Mouse (Mus musculus): Measurements from ENCODE around the gene Itm2b. TPM values are rescaled to one million over a fixed set of nuclear protein-coding genes. Genes with fewer than 3 reads are reported as not detected.

Itm2b gene
- total and polyA plus RNA-seq, 3 experiments: 724 to 814 (median 771) TPM

DNA sequence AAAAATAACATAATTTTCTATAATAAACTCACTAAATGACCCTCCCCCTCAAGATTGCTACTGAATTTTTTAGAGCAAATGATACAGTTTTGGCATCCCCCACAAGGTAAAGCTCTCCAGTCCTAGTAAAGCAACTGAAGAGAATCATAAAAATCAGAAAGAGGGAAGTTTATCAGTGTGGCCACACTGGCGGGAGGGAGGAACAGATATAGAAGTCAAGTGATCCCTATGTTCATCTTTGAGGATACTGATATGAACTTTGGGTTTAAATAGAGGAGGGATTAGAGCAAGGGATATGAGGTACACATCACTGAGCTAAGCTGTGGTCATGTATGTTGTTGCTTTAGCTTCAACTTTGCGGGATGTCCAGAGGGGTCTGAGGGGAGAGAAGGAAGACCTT is 5.1 kb upstream of the Itm2b start:
- 87% methylated on average over 2 of the region's 2 CpGs for WGBS
- Histone ChIP-seq H3K27ac (no peak overlapping the region), H3K36me3 (ENCODE audit: control insufficient read depth, insufficient read depth, low read length) (peaks cover 4% of the 10 kb centered on the region; the same call in 1 of the 2 replicates), H3K4me1 (ENCODE audit: control insufficient read depth, insufficient read depth, low read length) (peaks cover 11% of the 10 kb centered on the region), H3K79me2 (replicated peaks; ENCODE audit: control insufficient read depth, insufficient read depth, low read length) (no peaks in the 10 kb centered on the region), H3K27me3 (ENCODE audit: control insufficient read depth, insufficient read depth, low read length) (no peaks in the 10 kb centered on the region), H3K9ac (ENCODE audit: low read depth, low read length) (no peak overlapping the region), H3K4me3 (no peak overlapping the region)
- TF ChIP-seq POLR2A (IDR thresholded peaks at IDR 0.05; ENCODE audit: insufficient read depth, low read depth, low read length) (no peak), EP300 (IDR thresholded peaks at IDR 0.05; ENCODE audit: insufficient read depth, low read depth, low read length) (no peak), CTCF (IDR thresholded peaks at IDR 0.05) (no peak)
- intact Hi-C loops (cut with DNase I): no loop called here
- no peak for DNase-seq

DNA sequence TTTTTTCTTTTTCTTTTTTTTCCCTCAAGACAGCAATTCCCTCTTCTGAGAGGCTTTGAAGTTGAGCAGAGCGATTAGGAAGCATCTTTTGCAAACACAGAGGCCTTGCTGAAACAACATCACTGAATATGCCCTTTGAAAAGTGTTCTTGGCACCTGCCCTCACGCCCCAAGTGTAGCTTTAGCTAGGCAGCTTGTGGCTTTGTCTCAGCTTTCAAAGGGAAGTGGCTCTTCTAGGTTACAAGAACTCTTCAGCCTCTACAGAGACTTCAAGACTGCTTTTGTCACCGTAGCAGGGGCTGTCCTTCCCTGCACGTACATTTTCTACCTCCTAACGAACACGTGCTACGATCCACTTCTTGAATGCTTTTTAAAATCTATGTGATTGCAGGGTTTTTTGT is 4.0 kb upstream of the Itm2b start:
- intact Hi-C loops (cut with DNase I): no loop called here
- H3K9ac ChIP-seq (ENCODE audit: low read depth, low read length): no peak overlapping the region

DNA sequence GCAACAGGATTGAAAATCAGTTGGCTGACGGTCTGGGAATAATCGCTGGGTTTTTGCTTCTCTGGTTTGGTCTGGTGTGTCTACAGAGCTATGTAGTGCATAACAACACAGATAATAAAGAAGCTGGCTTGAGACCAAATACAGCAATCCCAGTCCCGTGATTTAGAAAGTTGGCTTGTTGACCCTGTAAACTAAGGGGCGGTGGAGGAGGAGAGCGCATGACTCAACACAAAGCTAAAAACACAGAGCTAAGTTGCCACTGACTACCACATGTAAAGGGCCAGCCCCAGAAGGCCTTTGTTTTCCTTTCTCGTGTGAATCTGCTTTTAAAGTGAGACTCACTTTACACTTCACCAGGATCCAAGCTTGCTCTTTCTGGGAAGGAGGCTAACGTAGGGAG is 3.5 kb upstream of the Itm2b start:
- Histone ChIP-seq H3K27me3 (ENCODE audit: control insufficient read depth, insufficient read depth, low read length) (no peaks in the 10 kb centered on the region), H3K9ac (ENCODE audit: low read depth, low read length) (peak overlapping the region; percentile 61), H3K79me2 (replicated peaks; ENCODE audit: control insufficient read depth, insufficient read depth, low read length) (peaks cover 4% of the 10 kb centered on the region), H3K4me3 (no peak overlapping the region), H3K36me3 (ENCODE audit: control insufficient read depth, insufficient read depth, low read length) (peaks cover 4% of the 10 kb centered on the region), H3K27ac (peak overlapping the region; percentile 84), H3K4me1 (ENCODE audit: control insufficient read depth, insufficient read depth, low read length) (peaks cover 9% of the 10 kb centered on the region)
- 7% methylated on average over 7 of the region's 7 CpGs for WGBS
- DNase-seq: peak; percentile 60 to 81
- TF ChIP-seq POLR2A (IDR thresholded peaks at IDR 0.05; ENCODE audit: insufficient read depth, low read depth, low read length): no peak
- 0 out of 2 replicates have a peak, but pooled peaks have one; percentile 61 for TF ChIP-seq EP300 (IDR thresholded peaks at IDR 0.05; ENCODE audit: insufficient read depth, low read depth, low read length)
- intact Hi-C loops (cut with DNase I): no loop called here

More for the DNA sequence above, 4.0 kb upstream of the Itm2b start:
- DNase-seq: no peak
- H3K27ac ChIP-seq: peak overlapping the region; percentile 84
- H3K4me3 ChIP-seq: no peak overlapping the region
- TF ChIP-seq CTCF (IDR thresholded peaks at IDR 0.05): no peak
- TF ChIP-seq EP300 (IDR thresholded peaks at IDR 0.05; ENCODE audit: insufficient read depth, low read depth, low read length): no peak
- no peak for TF ChIP-seq POLR2A (IDR thresholded peaks at IDR 0.05; ENCODE audit: insufficient read depth, low read depth, low read length)
- peaks cover 4% of the 10 kb centered on the region for H3K79me2 ChIP-seq (replicated peaks; ENCODE audit: control insufficient read depth, insufficient read depth, low read length)
- H3K36me3 ChIP-seq (ENCODE audit: control insufficient read depth, insufficient read depth, low read length): peaks cover 4% of the 10 kb centered on the region; the same call in 1 of the 2 replicates
- H3K27me3 ChIP-seq (ENCODE audit: control insufficient read depth, insufficient read depth, low read length): no peaks in the 10 kb centered on the region
- peaks cover 9% of the 10 kb centered on the region for H3K4me1 ChIP-seq (ENCODE audit: control insufficient read depth, insufficient read depth, low read length)
- WGBS: 65% methylated on average over 7 of the region's 7 CpGs

DNA sequence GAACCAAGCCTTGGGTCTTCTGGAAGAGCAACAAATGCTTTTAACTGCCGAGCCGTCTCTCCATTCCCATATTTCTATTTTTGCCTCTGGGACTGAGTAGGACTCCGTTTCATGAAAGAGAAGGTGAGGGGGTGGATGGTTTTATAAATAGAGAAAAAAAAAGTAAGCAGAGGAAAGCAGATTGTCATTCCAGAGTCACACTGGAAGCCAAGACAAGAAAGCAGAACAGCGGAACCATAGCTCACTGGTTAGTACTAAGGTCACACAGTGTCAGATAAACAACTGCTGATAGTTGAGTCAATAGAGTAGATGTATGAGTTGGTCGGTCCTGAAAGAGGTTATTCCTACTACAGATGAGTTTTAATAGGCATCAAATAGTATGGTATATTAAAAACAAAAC is 1.4 kb upstream of the Itm2b start:
- peaks cover 6% of the 10 kb centered on the region for H3K79me2 ChIP-seq (replicated peaks; ENCODE audit: control insufficient read depth, insufficient read depth, low read length)
- H3K36me3 ChIP-seq (ENCODE audit: control insufficient read depth, insufficient read depth, low read length): peaks cover 15% of the 10 kb centered on the region
- no peak overlapping the region for H3K4me3 ChIP-seq
- 29% methylated on average over 5 of the region's 5 CpGs for WGBS
- TF ChIP-seq EP300 (IDR thresholded peaks at IDR 0.05; ENCODE audit: insufficient read depth, low read depth, low read length): no peak
- TF ChIP-seq CTCF (IDR thresholded peaks at IDR 0.05): no peak
- peak overlapping the region; percentile 100 for H3K27ac ChIP-seq
- intact Hi-C loops (cut with DNase I): no loop called here
- H3K27me3 ChIP-seq (ENCODE audit: control insufficient read depth, insufficient read depth, low read length): no peaks in the 10 kb centered on the region
- no peak overlapping the region for H3K9ac ChIP-seq (ENCODE audit: low read depth, low read length)
- DNase-seq: no peak
- peaks cover 14% of the 10 kb centered on the region for H3K4me1 ChIP-seq (ENCODE audit: control insufficient read depth, insufficient read depth, low read length)

DNA sequence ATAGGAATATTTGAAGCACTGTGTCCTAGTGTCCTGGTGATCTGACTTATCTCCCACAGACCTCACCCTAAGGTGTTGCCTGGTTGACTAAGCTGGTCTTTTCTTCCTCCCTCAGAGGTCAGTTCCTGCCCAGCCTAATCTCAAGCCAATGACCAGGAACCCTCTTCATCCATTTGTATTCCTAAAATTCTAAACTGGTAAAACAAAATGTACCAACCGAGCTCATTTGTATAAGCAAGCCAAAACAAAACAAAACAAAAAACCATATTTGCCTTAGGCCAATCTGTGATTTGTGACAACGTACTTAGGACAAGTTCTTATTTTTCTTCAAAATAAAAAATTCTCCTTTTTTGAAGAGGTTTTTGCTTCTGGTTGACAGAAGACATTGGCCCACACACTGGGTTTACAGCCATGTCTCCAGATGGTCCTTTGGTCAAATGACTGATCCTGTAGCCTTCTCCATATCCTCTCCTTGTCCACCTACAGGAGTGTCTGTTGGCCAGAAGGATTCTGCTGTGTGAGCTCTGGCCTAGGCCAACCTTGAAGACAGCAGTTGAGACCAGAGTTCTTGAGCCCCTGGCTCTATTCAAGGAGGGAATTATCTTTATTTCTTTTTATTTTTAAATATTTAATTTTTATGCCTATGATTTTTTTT is 758 bp upstream of the Itm2b start:
- 70% methylated on average over 2 of the region's 2 CpGs for WGBS
- Histone ChIP-seq H3K27me3 (ENCODE audit: control insufficient read depth, insufficient read depth, low read length) (no peaks in the 10 kb centered on the region), H3K79me2 (replicated peaks; ENCODE audit: control insufficient read depth, insufficient read depth, low read length) (peaks cover 7% of the 10 kb centered on the region), H3K27ac (peak overlapping the region; percentile 100), H3K4me1 (ENCODE audit: control insufficient read depth, insufficient read depth, low read length) (peaks cover 17% of the 10 kb centered on the region), H3K4me3 (peak overlapping the region; percentile 98; the same call in 1 of the 2 replicates), H3K9ac (ENCODE audit: low read depth, low read length) (no peak overlapping the region), H3K36me3 (ENCODE audit: control insufficient read depth, insufficient read depth, low read length) (peaks cover 21% of the 10 kb centered on the region)
- TF ChIP-seq CTCF (IDR thresholded peaks at IDR 0.05) (no peak), POLR2A (IDR thresholded peaks at IDR 0.05; ENCODE audit: insufficient read depth, low read depth, low read length) (no peak), EP300 (IDR thresholded peaks at IDR 0.05; ENCODE audit: insufficient read depth, low read depth, low read length) (no peak)
- intact Hi-C loops (cut with DNase I): loop anchor here (1.0 to 2.0 kb wide), 4 partner anchors 60 to 123 kb away; no protein-coding TSS in a partner anchor
- no peak for DNase-seq

DNA sequence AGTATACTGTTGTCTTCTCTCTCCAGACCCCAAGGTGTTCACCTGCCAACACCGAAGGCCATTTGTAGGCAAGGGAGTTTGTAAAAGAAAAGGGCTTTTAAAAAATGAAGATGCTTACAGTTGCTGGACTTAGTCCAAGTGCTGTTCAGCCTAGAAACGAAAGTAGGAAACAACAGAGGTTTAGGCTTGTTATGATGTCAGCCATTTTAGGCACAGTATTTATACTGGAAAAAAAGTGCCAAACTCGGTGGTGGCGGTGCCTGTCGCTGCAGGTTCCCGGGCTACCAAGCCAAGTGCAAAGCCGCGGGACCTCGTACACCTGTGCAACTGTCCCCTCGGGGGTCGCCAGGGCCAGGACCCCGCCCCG is 560 bp downstream of the Itm2b start:
- Histone ChIP-seq H3K4me3 (peak overlapping the region; percentile 98), H3K4me1 (ENCODE audit: control insufficient read depth, insufficient read depth, low read length) (peaks cover 23% of the 10 kb centered on the region), H3K79me2 (replicated peaks; ENCODE audit: control insufficient read depth, insufficient read depth, low read length) (peaks cover 7% of the 10 kb centered on the region), H3K27ac (peak overlapping the region; percentile 100), H3K9ac (ENCODE audit: low read depth, low read length) (peak overlapping the region; percentile 99), H3K27me3 (ENCODE audit: control insufficient read depth, insufficient read depth, low read length) (no peaks in the 10 kb centered on the region), H3K36me3 (ENCODE audit: control insufficient read depth, insufficient read depth, low read length) (peaks cover 32% of the 10 kb centered on the region)
- WGBS: 0% methylated on average over 13 of the region's 13 CpGs
- TF ChIP-seq POLR2A (IDR thresholded peaks at IDR 0.05; ENCODE audit: insufficient read depth, low read depth, low read length) (no peak), EP300 (IDR thresholded peaks at IDR 0.05; ENCODE audit: insufficient read depth, low read depth, low read length) (no peak), CTCF (IDR thresholded peaks at IDR 0.05) (no peak)
- intact Hi-C loops (cut with DNase I): loop anchor here (2.0 kb wide), 2 partner anchors 90 to 124 kb away; no protein-coding TSS in a partner anchor
- no peak for DNase-seq

Measured in heart, adult 2 months (tissue).